Mouse (Mus musculus) erythroblast, embryonic 14.5 days (primary cell): ENCODE results near the gene Ift57.

Experiments
- GATA1 ChIP-seq: IDR thresholded peaks from 2 replicates; pipeline ENCODE4 v1.6.1; 2012; ENCODE audit warnings: low read length, inconsistent platforms, mixed read lengths
- TAL1 ChIP-seq: IDR thresholded peaks from 3 replicates; pipeline ENCODE4 v1.6.1; 2012; ENCODE audit warnings: low read length, inconsistent platforms, mixed read lengths

GRCm38 (mm10) chr16:49657182-49657581 is 41.9 kb upstream of the Ift57 start:
- no peak for TF ChIP-seq GATA1
- TF ChIP-seq TAL1: no peak
